Mouse (Mus musculus): ENCODE measurements around the gene Cacna1d. TPM values are rescaled to one million over a fixed set of nuclear protein-coding genes. Genes with fewer than 3 reads are reported as not detected.

Gene Cacna1d
- polyA plus RNA-seq, 1 experiment from 2014 or later = 0.36 TPM

- H3K9me3 ChIP-seq (ENCODE audit: low read length) = no peaks in the 10 kb centered on the region
- no peaks in the 10 kb centered on the region for H3K36me3 ChIP-seq (replicated peaks; ENCODE audit: insufficient read depth, low read length)
- ATAC-seq = no peak
- no peak overlapping the region for H3K4me3 ChIP-seq (ENCODE audit: low read depth, low read length)
- H3K4me1 ChIP-seq (ENCODE audit: insufficient read depth) = no peaks in the 10 kb centered on the region
- no peak for TF ChIP-seq CTCF (IDR thresholded peaks at IDR 0.05; ENCODE audit: low read depth)
- TF ChIP-seq EP300 (IDR thresholded peaks at IDR 0.05; ENCODE audit: low read depth) = no peak
- no peaks in the 10 kb centered on the region for H3K27me3 ChIP-seq (ENCODE audit: insufficient read depth, low read length)
- no peak for DNase-seq
- 84% methylated on average over 9 of the region's 12 CpGs for WGBS (ENCODE audit: insufficient replicate concordance)
- no peak overlapping the region for H3K4me2 ChIP-seq (ENCODE audit: low read depth, low read length)
- no peak overlapping the region for H3K9ac ChIP-seq (replicated peaks)
- H3K27ac ChIP-seq (ENCODE audit: low read depth) = no peak overlapping the region
Measured at GRCm38 (mm10) chr14:30066752-30067151, 424.5 kb downstream of the Cacna1d start.

- Histone ChIP-seq H3K9me3 (ENCODE audit: low read length) (no peaks in the 10 kb centered on the region), H3K27ac (ENCODE audit: low read depth) (no peak overlapping the region), H3K4me3 (ENCODE audit: low read depth, low read length) (no peak overlapping the region), H3K36me3 (replicated peaks; ENCODE audit: insufficient read depth, low read length) (no peaks in the 10 kb centered on the region), H3K4me2 (ENCODE audit: low read depth, low read length) (no peak overlapping the region), H3K9ac (replicated peaks) (no peak overlapping the region), H3K27me3 (ENCODE audit: insufficient read depth, low read length) (no peaks in the 10 kb centered on the region), H3K4me1 (ENCODE audit: insufficient read depth) (no peaks in the 10 kb centered on the region)
- DNase-seq = no peak
- WGBS (ENCODE audit: insufficient replicate concordance) = 72% methylated on average over 2 of the region's 2 CpGs
- no peak for TF ChIP-seq CTCF (IDR thresholded peaks at IDR 0.05; ENCODE audit: low read depth)
- TF ChIP-seq EP300 (IDR thresholded peaks at IDR 0.05; ENCODE audit: low read depth) = no peak
- ATAC-seq = no peak
Measured at GRCm38 (mm10) chr14:30064864-30065263, 426.4 kb downstream of the Cacna1d start.

GRCm38 (mm10) chr14:30056031-30056766 is 435.1 kb downstream of the Cacna1d start:
- H3K4me3 ChIP-seq (ENCODE audit: low read depth, low read length) = no peak overlapping the region
- H3K4me2 ChIP-seq (ENCODE audit: low read depth, low read length) = no peak overlapping the region
- H3K4me1 ChIP-seq (ENCODE audit: insufficient read depth) = no peaks in the 10 kb centered on the region
- WGBS (ENCODE audit: insufficient replicate concordance) = 70% methylated on average over 13 of the region's 13 CpGs
- H3K27ac ChIP-seq (ENCODE audit: low read depth) = no peak overlapping the region
- no peaks in the 10 kb centered on the region for H3K36me3 ChIP-seq (replicated peaks; ENCODE audit: insufficient read depth, low read length)
- H3K27me3 ChIP-seq (ENCODE audit: insufficient read depth, low read length) = no peaks in the 10 kb centered on the region
- TF ChIP-seq EP300 (IDR thresholded peaks at IDR 0.05; ENCODE audit: low read depth) (no peak), CTCF (IDR thresholded peaks at IDR 0.05; ENCODE audit: low read depth) (no peak)
- no peak for ATAC-seq
- H3K9me3 ChIP-seq (ENCODE audit: low read length) = no peaks in the 10 kb centered on the region
- DNase-seq = no peak
- no peak overlapping the region for H3K9ac ChIP-seq (replicated peaks)

- no peak overlapping the region for H3K4me2 ChIP-seq (ENCODE audit: low read depth, low read length)
- DNase-seq (no peak), ATAC-seq (no peak)
- TF ChIP-seq CTCF (IDR thresholded peaks at IDR 0.05; ENCODE audit: low read depth) = no peak
- TF ChIP-seq EP300 (IDR thresholded peaks at IDR 0.05; ENCODE audit: low read depth) = no peak
- 47% methylated on average over 7 of the region's 7 CpGs for WGBS (ENCODE audit: insufficient replicate concordance)
- H3K36me3 ChIP-seq (replicated peaks; ENCODE audit: insufficient read depth, low read length) = no peaks in the 10 kb centered on the region
- H3K4me1 ChIP-seq (ENCODE audit: insufficient read depth) = no peaks in the 10 kb centered on the region
- H3K27me3 ChIP-seq (ENCODE audit: insufficient read depth, low read length) = no peaks in the 10 kb centered on the region
- H3K9me3 ChIP-seq (ENCODE audit: low read length) = no peaks in the 10 kb centered on the region
- H3K9ac ChIP-seq (replicated peaks) = no peak overlapping the region
- no peak overlapping the region for H3K27ac ChIP-seq (ENCODE audit: low read depth)
- no peak overlapping the region for H3K4me3 ChIP-seq (ENCODE audit: low read depth, low read length)
Measured at GRCm38 (mm10) chr14:30054922-30055321, 436.3 kb downstream of the Cacna1d start.

GRCm38 (mm10) chr14:30050280-30050679 is 441.0 kb downstream of the Cacna1d start:
- ATAC-seq = no peak
- Histone ChIP-seq H3K9ac (replicated peaks) (no peak overlapping the region), H3K36me3 (replicated peaks; ENCODE audit: insufficient read depth, low read length) (no peaks in the 10 kb centered on the region), H3K4me3 (ENCODE audit: low read depth, low read length) (no peak overlapping the region), H3K27ac (ENCODE audit: low read depth) (no peak overlapping the region), H3K4me2 (ENCODE audit: low read depth, low read length) (no peak overlapping the region), H3K4me1 (ENCODE audit: insufficient read depth) (no peaks in the 10 kb centered on the region), H3K27me3 (ENCODE audit: insufficient read depth, low read length) (no peaks in the 10 kb centered on the region), H3K9me3 (ENCODE audit: low read length) (no peaks in the 10 kb centered on the region)
- TF ChIP-seq EP300 (IDR thresholded peaks at IDR 0.05; ENCODE audit: low read depth) (no peak), CTCF (IDR thresholded peaks at IDR 0.05; ENCODE audit: low read depth) (no peak)
- WGBS (ENCODE audit: insufficient replicate concordance) = 76% methylated on average over 8 of the region's 8 CpGs
- DNase-seq = no peak

- H3K9ac ChIP-seq (replicated peaks) = no peak overlapping the region
- H3K4me2 ChIP-seq (ENCODE audit: low read depth, low read length) = no peak overlapping the region
- 72% methylated on average over 3 of the region's 3 CpGs for WGBS (ENCODE audit: insufficient replicate concordance)
- no peaks in the 10 kb centered on the region for H3K4me1 ChIP-seq (ENCODE audit: insufficient read depth)
- ATAC-seq (no peak), DNase-seq (no peak)
- H3K36me3 ChIP-seq (replicated peaks; ENCODE audit: insufficient read depth, low read length) = no peaks in the 10 kb centered on the region
- no peak overlapping the region for H3K27ac ChIP-seq (ENCODE audit: low read depth)
- no peaks in the 10 kb centered on the region for H3K9me3 ChIP-seq (ENCODE audit: low read length)
- no peaks in the 10 kb centered on the region for H3K27me3 ChIP-seq (ENCODE audit: insufficient read depth, low read length)
- TF ChIP-seq EP300 (IDR thresholded peaks at IDR 0.05; ENCODE audit: low read depth) (no peak), CTCF (IDR thresholded peaks at IDR 0.05; ENCODE audit: low read depth) (peak; percentile 41)
- H3K4me3 ChIP-seq (ENCODE audit: low read depth, low read length) = no peak overlapping the region
Measured at GRCm38 (mm10) chr14:30048049-30048448, 443.2 kb downstream of the Cacna1d start.

Measured in liver, postnatal 0 days (tissue).